Mouse (Mus musculus) embryo, embryonic 11 days (tissue): ENCODE measurements around the gene Fkbp5.
A peak's percentile ranks its signal among the peaks of the same experiment; 100 is the strongest.
"Not testable (repeated sequence)": the region's sequence is repeated elsewhere in the genome, so short reads cannot be mapped to it uniquely, and the experiment has no call there.

ENCODE experiments used
- DNase-seq: peaks from one replicate; pipeline ENCODE4 v3.0.0-alpha.2; 2015

Fkbp5 gene

GRCm38 (mm10) chr17:28368449-28368848 lies 148.9 kb downstream of the Fkbp5 start:
- peak; percentile 84 for DNase-seq

DNA sequence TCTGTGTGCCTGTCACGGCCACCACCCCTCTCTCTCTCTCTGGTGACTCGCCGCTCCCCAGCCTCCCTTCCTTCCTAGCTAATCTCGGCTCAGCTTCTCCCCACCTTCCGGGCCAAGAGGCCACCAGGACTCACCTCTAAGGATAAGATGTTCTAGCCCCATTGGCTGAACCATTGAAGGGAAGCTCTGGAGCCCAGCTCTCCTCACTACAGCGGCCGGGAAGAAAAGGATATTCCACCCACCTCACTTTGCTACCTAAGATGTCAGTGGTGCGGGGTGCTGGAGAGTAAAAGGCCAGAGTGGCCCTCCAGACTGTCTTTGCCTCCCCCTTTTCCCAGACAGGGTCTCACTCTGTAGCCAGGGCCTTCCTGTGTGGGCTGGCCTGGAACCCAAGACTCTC lies 152.2 kb downstream of the Fkbp5 start, which contains the start of gene Tulp1:
TSS of gene Tulp1 (minus strand) at position 101 of the 400 bp plus-strand sequence.
- DNase-seq, result no peak

- DNase-seq, result no peak
Observed at GRCm38 (mm10) chr17:28363507-28363906, 153.8 kb downstream of the Fkbp5 start.

DNA sequence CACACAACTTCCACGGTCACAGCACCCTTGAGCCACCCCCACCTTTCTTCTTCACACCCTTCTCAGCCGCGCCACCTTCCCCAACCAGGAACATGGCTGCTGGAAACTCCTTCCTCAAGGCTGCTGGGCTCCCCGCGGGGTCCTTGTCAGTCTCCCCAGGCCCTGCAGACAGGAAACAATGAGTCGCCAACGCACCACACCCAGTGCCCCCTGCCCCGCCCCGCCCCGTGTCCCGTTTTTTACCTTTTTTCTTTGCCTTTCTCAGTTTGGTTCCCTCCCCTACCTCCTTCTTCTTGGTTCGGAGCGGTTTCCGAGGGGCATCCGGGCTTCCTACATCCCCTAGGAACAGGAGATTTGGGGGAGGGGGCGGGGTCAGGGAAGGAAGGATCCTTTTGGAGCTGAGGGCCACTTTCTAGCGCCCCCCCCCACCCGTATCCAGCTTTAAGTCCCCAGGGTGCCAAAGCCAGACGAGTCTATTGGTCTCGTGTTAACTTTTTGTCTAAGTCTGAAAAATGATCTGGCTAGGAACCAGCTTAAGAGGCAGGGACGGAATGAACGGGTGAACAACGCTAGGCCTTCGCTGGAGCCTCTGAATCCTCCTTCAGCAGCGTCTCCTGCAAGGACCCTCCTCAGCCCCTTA lies 154.6 kb downstream of the Fkbp5 start:
- peak; percentile 59 for DNase-seq

DNA sequence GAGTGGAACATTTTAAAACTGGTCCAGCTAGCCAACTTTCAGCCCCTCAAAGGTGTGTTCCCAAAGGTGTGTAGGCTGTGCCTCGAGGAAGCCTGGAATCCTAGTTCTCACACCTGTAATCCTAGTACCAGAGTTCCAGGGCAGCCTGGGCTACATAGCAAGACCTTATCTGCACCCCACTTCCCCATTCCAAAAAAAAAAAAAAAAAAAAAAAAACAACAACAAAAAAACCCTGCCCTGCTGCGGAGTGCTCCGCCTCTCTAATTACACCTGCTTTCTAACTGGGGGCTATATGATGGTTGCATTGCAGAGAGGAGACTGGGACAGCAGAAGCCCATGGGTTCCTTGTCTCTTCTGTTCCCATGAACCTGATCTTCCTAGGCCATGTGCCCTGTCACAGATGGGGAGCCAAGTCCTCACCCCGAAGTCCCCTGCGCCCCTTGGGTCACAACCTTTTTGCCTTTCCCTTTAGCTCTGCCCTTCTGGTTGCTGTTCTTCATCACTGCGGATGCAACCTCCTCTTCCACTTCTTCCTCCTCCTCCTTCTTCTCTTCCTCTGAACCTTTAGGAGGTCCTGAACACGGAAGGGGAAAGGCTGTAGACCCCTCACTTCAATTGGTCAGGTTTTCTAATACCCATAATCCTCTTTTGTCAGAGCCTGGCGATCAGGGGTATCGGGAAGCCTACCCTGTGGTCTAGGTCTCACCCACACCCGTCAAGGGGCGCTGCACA lies 155.2 kb downstream of the Fkbp5 start:
- no peak for DNase-seq

DNA sequence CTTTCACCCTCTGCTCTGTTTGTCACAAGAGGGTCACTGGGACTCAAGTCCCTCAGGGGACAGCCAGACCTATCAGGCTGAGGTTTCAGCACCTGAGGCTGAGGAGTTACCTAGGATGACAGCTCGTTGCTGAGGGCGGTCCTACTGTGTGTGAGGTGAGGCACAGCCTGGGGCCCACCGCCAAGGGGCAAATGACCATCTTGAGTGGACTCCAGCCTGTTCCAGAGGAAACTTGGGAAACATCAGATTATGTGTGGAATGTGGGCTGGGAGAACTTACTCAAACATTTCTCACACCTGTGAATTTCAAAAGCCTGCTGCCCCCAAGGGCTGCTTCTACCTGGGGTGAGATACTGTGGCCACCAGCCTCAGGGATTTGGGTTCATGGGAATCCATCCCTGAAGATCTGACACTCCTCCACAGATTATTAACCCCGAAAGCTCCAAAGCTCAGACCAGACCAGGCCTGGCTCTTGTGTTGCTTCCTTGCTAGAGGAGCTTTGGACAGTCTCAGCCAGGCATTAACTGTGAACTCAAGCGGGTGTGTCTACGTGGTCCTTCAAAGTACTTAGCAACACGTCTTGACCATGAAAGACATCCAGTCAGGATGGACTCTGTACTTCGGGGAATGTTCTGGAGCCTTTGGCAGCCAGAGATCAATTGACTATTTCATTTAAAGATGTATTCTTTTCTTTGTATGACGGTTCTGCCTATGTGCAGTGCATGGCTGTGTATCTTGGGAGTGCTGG lies 156.6 kb downstream of the Fkbp5 start:
- DNase-seq, result no peak

- not testable (repeated sequence) for DNase-seq
Observed at GRCm38 (mm10) chr17:28358576-28359261, 158.6 kb downstream of the Fkbp5 start.

GRCm38 (mm10) chr17:28355871-28356270 lies 161.5 kb downstream of the Fkbp5 start:
- no peak for DNase-seq

GRCm38 (mm10) chr17:28352018-28352417 lies 165.3 kb downstream of the Fkbp5 start:
- DNase-seq, result no peak

- no peak for DNase-seq
Observed at GRCm38 (mm10) chr17:28351353-28351890, 165.9 kb downstream of the Fkbp5 start.

DNA sequence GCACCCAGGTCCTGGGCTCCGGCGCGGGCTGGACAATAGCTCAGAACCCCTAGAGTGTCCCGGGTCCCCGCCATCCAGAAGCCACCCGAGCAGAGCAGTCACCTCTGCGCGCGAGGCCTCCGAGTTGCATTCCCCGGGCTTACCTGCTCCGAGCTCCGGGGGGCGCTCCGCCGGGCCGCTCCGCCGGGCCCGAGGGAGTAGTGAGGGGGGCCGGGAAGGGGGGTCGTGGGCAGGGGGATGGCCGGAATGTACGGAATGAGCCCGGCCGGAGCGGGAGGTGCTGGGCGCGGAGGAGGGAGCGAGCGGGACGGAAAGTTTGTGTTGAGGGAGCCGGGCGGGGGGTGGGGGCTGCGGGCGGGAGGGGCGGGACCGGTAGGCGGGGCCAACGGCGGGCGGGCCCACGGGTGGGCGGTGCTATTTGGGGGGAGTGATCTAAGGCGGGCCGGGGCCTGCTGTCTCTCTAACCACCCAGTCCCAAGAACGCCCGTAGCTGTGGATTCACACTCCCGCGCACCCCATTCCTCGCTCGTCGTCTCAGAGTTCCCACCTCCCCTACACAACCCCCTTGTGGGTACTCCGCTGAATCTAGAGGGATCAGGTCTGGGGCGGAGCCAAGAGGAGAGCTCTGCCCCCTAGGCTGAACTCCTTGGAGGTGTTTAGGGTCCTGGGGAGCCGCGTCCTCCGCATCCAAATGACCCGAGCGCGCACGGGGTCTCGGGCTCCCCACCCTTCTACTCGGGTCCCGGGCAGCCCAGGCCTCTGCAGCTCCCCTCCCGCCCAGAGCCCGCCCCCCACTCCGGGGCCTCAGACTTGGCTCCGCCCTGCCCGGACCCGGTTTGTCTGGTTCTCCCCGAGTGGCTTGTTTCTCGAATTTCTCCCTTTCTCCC lies 166.6 kb downstream of the Fkbp5 start, which contains the start of gene Tead3:
TSS of gene Tead3 (minus strand) at position 352 of the 887 bp plus-strand sequence.
- DNase-seq, result peak; percentile 89

GRCm38 (mm10) chr17:28349901-28350465 lies 167.3 kb downstream of the Fkbp5 start:
- DNase-seq, result peak; percentile 70

DNA sequence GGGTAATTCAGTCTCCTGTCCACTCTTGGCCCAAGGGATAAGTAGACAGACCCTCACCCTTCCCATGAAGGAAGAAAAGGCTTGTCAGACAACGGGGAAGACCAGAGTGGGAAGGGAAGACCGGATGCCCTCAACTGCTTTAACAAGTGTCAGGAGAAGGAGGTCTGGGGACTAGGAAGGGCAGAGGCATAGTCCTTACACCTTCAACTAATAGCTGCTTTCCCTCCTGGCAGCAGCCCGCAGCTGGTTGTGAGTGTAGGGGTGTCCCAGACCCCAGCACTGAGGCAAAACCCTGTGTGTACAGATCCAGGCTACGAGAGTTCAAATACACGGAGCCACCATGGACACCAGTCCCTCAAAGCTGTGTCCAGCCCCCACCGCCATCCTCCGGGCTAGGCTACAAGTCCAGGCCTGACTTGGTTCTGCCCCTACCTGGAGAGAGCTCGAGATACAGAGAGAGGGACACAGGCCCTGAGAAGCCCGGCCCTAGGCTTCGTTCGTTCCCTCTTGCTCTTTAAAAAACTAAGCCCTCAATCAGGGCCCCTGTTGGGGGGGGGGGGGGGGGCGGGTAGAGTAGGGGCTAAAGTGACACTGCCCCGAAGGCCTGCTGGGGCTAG lies 168.0 kb downstream of the Fkbp5 start:
- DNase-seq, result no peak
